Mouse (Mus musculus) urinary bladder, postnatal 14 days (tissue): ENCODE results near the gene Drd2.

Experiments used
- DNase-seq: peaks from one replicate; pipeline ENCODE4 v3.0.0; 2021; ENCODE audit warnings: low spot score

The Drd2 gene

GRCm38 (mm10) chr9:49452396-49452795, 112.0 kb downstream of the Drd2 start:
- DNase-seq = no peak

DNA sequence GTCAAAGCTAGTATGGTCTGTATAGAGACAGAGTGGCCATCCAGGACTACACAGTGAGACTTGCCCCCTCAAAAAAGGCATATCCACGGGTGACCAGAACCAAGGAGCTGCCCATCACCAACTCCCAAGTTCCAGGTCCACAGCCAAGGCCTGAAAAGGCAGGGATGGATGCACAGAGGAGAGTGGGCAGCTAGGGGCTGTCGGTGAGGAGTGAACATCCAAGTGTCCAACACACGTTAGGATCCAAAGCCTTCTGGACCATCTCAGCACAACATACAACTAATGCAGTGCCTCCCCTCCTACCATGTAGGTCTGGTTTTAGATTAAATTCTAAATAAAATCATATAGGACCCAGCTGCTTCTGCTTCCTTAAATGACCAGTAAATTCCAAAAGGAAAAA, 115.7 kb downstream of the Drd2 start:
- DNase-seq = no peak
